Mouse (Mus musculus) testis, adult 2 months (tissue): Measurements from ENCODE around the gene Tmcc2. TPM values are rescaled to one million over a fixed set of nuclear protein-coding genes. Genes with fewer than 3 reads are reported as not detected.

ENCODE experiments used
- H3K27ac ChIP-seq: fragments of 200-500 bp; 2 replicates; pipeline ENCODE4 v1.5.1; 2012; ENCODE audit warnings: low read depth, low read length; ENCODE audit not compliant: control insufficient read depth, insufficient read depth
- H3K27me3 ChIP-seq: fragments of 200-500 bp; 2 replicates; pipeline ENCODE4 v1.6.1; 2012; ENCODE audit warnings: mild to moderate bottlenecking, low read length, moderate library complexity; ENCODE audit not compliant: control insufficient read depth, insufficient read depth
- H3K36me3 ChIP-seq: fragments of 200-500 bp; 2 replicates; pipeline ENCODE4 v1.6.1; 2012; ENCODE audit warnings: mild to moderate bottlenecking, low read length; ENCODE audit not compliant: control insufficient read depth, insufficient read depth
- H3K4me1 ChIP-seq: fragments of 200-500 bp; 2 replicates; pipeline ENCODE4 v1.6.1; 2012; ENCODE audit warnings: low read length; ENCODE audit not compliant: control insufficient read depth, insufficient read depth
- H3K4me3 ChIP-seq: fragments of 200-500 bp; 2 replicates; pipeline ENCODE4 v1.5.1; 2012; ENCODE audit warnings: low read depth, mild to moderate bottlenecking, low read length, moderate library complexity, mixed read lengths; ENCODE audit not compliant: control insufficient read depth
- CTCF ChIP-seq: fragments of 200-500 bp; IDR thresholded peaks from 2 replicates; pipeline ENCODE4 v1.5.1; 2012; ENCODE audit warnings: low read depth, mild to moderate bottlenecking, inconsistent platforms, low read length, moderate library complexity; ENCODE audit not compliant: control insufficient read depth, insufficient read depth, insufficient replicate concordance
- POLR2A ChIP-seq: fragments of 200-500 bp; IDR thresholded peaks from 2 replicates; pipeline ENCODE4 v1.6.1; 2012; ENCODE audit warnings: low read depth, mild to moderate bottlenecking, inconsistent platforms, low read length, moderate library complexity; ENCODE audit not compliant: control insufficient read depth
- polyA plus RNA-seq: library from polyadenylated mRNA; depleted of rRNA; stranded (reverse); fragments of >200 nt; gene quantifications from 2 replicates; pipeline ENCODE4 v1.2.3, GENCODE M21; 2012

Gene Tmcc2
- polyA plus RNA-seq, 1 experiment = 1.8 TPM

DNA sequence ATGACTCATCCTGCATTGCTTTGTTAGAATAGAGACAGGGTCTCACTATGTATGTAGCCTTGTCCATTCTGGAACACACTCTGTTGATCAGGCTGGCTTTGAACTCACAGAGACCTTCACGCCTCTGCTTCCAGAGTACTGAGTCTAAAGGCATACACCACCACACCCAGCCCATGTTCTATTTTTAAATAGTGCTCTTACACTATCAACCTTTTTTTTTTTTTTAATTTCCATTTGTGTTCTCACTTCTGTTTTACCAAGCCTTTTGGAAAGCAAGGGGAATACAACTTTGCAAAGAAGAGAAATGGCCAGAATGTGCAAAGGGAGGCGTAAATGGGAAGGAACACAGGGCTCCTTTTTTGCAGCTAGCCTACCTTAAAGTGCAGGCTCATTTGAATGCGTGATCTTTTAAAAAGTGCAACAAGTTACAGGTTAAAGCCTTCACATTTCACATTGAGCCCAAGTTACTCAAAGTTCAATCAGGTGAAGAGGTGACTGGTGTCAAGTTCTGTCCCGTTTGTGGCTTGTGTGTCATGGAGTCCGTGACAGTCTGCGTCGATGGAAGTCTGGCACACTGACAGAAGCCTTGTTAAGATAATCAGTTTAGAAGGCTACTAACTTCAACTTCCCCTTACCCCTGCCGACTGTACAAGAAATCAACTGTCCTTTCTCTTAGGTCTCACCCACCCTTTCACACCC, 25.3 kb upstream of the Tmcc2 start:
- peaks cover 5% of the 10 kb centered on the region for H3K4me1 ChIP-seq
- no peaks in the 10 kb centered on the region for H3K27me3 ChIP-seq
- H3K4me3 ChIP-seq = peak overlapping the region; percentile 31
- no peak for TF ChIP-seq CTCF
- no peak for TF ChIP-seq POLR2A
- H3K36me3 ChIP-seq = no peaks in the 10 kb centered on the region
- no peak overlapping the region for H3K27ac ChIP-seq

DNA sequence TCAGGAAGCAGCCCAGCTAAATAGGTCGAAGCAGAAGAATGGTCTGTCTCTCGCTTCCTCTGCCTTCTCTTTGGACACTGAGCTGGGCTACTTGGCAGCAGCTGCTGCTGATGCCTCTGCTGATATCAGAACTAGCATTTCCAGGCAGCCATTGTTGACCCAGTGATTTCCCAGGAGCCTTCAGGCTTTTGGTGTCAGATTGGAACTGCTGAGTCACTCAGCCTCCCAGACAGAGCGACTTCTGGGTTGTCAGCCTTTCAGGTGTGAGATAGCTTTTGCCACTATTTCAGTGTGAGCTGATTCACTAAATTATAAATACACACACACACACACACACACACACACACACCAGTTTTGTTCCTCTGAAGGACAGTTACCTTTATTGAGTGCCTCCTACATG, 19.6 kb upstream of the Tmcc2 start:
- Histone ChIP-seq H3K36me3 (no peaks in the 10 kb centered on the region), H3K27me3 (no peaks in the 10 kb centered on the region)

DNA sequence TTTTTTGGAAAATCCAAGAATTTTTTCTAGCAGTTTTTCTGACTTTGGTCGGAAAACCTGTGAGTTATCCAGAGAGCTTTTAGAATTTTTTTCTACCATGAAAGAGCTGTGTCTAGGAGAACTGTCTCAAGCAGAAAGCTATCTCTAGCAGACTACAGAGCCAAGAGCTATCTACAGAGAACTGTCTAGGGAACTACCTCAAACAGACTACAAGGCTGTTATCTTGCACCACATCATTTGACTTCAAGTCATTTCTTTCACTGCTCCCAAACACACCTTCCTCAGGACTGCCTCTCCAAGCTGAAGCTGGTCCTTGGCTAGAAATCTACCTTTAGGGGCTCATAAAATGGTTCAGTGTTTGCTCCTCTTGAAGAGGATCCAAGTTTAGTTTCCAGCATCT, 10.8 kb upstream of the Tmcc2 start:
- Histone ChIP-seq H3K4me3 (no peak overlapping the region), H3K27ac (no peak overlapping the region), H3K27me3 (no peaks in the 10 kb centered on the region), H3K4me1 (no peaks in the 10 kb centered on the region; the same call in 1 of the 2 replicates), H3K36me3 (no peaks in the 10 kb centered on the region)
- TF ChIP-seq CTCF (no peak), POLR2A (no peak)

More for the DNA sequence above, 19.6 kb upstream of the Tmcc2 start:
- Histone ChIP-seq H3K4me3 (no peak overlapping the region), H3K27ac (no peak overlapping the region), H3K4me1 (no peaks in the 10 kb centered on the region)
- TF ChIP-seq POLR2A = no peak
- no peak for TF ChIP-seq CTCF

DNA sequence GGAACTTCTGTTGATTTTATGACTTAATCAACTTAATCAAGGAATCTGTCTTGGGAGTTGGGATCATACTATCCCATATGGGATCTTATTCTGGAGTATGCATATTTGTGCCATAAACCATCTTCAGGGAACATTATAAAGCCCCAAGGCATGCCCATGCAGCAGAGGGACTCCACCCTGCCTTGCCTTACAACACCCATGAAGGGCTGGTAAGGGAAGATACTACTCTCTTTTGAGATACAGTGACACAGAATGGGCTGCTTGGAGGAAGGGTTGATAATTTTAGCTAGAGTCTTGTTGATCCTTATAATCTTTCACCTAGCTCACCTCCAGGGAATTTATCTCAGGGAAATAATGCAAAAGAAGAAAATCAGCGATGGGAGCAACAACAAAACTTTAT, 9.5 kb upstream of the Tmcc2 start:
- Histone ChIP-seq H3K27ac (no peak overlapping the region), H3K4me3 (no peak overlapping the region), H3K27me3 (no peaks in the 10 kb centered on the region), H3K4me1 (no peaks in the 10 kb centered on the region; the same call in 1 of the 2 replicates), H3K36me3 (no peaks in the 10 kb centered on the region)
- no peak for TF ChIP-seq CTCF
- no peak for TF ChIP-seq POLR2A

DNA sequence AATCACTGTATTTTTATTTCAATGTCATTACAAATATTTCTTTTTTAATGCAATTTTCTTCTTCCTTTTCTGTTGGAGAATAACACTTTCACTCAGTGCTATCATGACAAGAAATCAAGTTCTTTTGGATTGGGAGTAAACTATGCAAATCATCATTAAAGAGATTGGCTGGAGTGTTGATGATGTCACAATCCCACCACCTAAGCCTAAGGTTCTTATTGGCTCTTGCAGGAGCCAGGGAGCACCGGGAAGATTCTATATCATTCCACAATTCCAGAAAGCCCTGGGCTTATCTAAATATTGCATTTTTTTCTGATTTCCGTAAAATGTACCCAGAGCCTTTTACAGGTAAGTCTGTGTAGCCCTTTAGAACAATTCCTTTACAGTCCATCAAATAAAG, 5.6 kb upstream of the Tmcc2 start:
- Histone ChIP-seq H3K36me3 (no peaks in the 10 kb centered on the region), H3K4me3 (no peak overlapping the region), H3K4me1 (peaks cover 2% of the 10 kb centered on the region), H3K27me3 (no peaks in the 10 kb centered on the region), H3K27ac (no peak overlapping the region)
- TF ChIP-seq CTCF = no peak

DNA sequence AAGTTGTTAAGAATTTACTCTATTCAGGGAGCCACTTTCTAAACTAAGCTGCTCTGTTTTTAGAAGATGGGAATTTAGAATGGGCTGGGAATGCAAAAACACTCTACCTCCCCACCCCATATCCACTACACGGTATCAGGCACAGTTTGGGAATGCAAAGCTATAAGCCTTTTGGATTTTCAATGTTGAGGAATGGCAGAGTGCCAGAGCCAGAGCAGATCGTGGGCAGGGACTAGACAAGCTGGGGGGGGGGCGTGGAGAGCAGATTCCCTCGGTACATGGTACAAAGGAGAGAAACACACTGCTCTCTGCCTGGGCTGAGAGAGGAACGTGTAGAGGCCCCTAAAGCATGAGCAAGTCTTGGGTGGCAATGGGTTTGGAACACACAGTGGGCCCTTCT, 1.8 kb upstream of the Tmcc2 start:
- TF ChIP-seq CTCF (no peak), POLR2A (no peak)
- no peak overlapping the region for H3K4me3 ChIP-seq
- H3K27me3 ChIP-seq = no peaks in the 10 kb centered on the region
- H3K36me3 ChIP-seq = no peaks in the 10 kb centered on the region
- H3K27ac ChIP-seq = no peak overlapping the region
- peaks cover 5% of the 10 kb centered on the region for H3K4me1 ChIP-seq

DNA sequence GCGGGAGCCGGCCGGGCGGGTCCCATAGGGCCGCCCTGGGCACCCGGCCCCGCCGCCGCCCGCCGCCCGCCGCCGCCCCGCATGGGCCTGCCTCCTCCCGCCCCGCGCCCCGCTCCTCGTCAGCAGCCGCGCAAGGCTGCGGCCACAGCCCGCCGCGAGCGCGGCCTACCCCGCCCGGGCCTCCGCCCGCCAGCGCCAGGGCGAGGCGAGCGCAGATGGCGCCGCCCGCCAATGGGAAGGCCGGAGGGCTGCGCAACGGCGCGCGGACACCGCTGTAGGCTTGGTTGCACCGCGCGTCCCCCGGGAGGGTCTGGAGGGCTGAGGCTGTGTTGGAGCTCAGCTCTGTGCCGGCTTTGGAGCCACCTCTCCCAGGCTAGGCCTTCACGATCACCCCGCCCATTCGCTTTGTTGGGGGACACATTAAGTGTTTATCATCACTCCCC, 520 bp upstream of the Tmcc2 start:
- H3K27ac ChIP-seq = no peak overlapping the region

DNA sequence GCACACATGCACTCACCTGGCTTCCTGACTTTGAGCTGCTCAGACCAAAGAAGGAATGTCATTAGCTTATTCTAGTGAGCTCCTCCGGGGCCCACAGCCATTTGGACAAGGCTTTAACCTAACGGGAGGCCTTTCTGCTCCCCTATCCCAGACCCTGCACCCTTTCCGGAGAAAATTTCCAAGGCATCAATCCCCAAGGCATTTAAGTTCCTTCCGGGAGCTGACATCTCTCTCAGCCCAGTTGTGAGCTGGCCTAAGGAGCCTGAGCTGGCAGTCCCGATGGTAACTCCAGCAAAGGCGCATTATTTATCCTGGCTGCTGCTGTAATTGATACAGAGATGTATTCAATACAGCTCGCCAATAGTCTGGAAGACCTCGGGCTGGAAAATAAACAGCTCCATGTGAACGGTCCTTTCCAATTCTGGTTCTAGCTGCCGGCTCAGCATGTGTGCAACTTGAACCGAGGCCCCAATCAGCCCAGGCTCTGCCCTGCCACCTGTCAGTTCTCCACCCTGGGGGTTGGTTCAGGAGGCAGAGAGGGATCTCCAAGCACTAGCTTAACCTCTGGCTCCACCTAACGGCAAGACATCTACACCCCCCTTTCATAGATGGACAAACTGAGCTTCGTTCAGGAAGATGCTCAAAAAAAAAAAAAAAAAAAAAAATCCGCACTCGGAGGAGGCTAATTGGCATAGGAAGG, 1.0 kb downstream of the Tmcc2 start:
- Histone ChIP-seq H3K27ac (no peak overlapping the region), H3K27me3 (no peaks in the 10 kb centered on the region), H3K36me3 (no peaks in the 10 kb centered on the region), H3K4me3 (no peak overlapping the region), H3K4me1 (peaks cover 5% of the 10 kb centered on the region)
- TF ChIP-seq CTCF (no peak), POLR2A (no peak)

More for the DNA sequence above, 520 bp upstream of the Tmcc2 start:
- Histone ChIP-seq H3K36me3 (no peaks in the 10 kb centered on the region), H3K4me3 (peak overlapping the region; percentile 67), H3K4me1 (peaks cover 5% of the 10 kb centered on the region), H3K27me3 (no peaks in the 10 kb centered on the region)
- TF ChIP-seq CTCF (no peak), POLR2A (peak; percentile 42; the same call in 1 of the 2 replicates)
